Mouse (Mus musculus) liver, postnatal 0 days (tissue): Measurements from ENCODE around the gene Nop58. TPM values are rescaled to one million over a fixed set of nuclear protein-coding genes. Genes with fewer than 3 reads are reported as not detected.

ENCODE experiments used
- ATAC-seq: fragments of 200-750 bp; cut with Nextera tagmentation; 2 replicates; pipeline ENCODE4 v1.8.0; 2017; ENCODE audit warnings: mild to moderate bottlenecking, moderate library complexity
- DNase-seq: peaks from one replicate; pipeline ENCODE4 v3.0.0-alpha.2; 2016
- H3K27ac ChIP-seq: fragments of 300-500 bp; sonication (generic); 2 replicates; pipeline ENCODE4 v1.5.1; 2014; ENCODE audit warnings: antibody characterized with exemption, moderate library complexity, mild to moderate bottlenecking, low read depth
- H3K27me3 ChIP-seq: fragments of 300-500 bp; sonication (generic); 2 replicates; pipeline ENCODE4 v1.6.1; 2014; ENCODE audit warnings: low read length, control low read depth, mixed read lengths; ENCODE audit not compliant: insufficient read depth
- H3K36me3 ChIP-seq: fragments of 300-500 bp; sonication (generic); replicated peaks from 2 replicates; pipeline ENCODE4 v1.6.1; 2014; ENCODE audit warnings: mild to moderate bottlenecking, control low read depth, low read length, moderate library complexity, mixed read lengths; ENCODE audit not compliant: insufficient read depth
- H3K4me1 ChIP-seq: fragments of 300-500 bp; sonication (generic); 2 replicates; pipeline ENCODE4 v1.6.1; 2014; ENCODE audit warnings: antibody characterized with exemption, mild to moderate bottlenecking, control low read depth; ENCODE audit not compliant: insufficient read depth
- H3K4me2 ChIP-seq: fragments of 300-500 bp; sonication (generic); 2 replicates; pipeline ENCODE4 v1.6.1; 2014; ENCODE audit warnings: low read depth, mild to moderate bottlenecking, low read length, moderate library complexity, mixed read lengths
- H3K4me3 ChIP-seq: fragments of 300-500 bp; sonication (generic); 2 replicates; pipeline ENCODE4 v1.5.1; 2014; ENCODE audit warnings: low read depth, low read length
- H3K9ac ChIP-seq: fragments of 300-500 bp; sonication (generic); replicated peaks from 2 replicates; pipeline ENCODE4 v1.6.1; 2014; ENCODE audit warnings: mild to moderate bottlenecking, moderate library complexity
- H3K9me3 ChIP-seq: fragments of 300-500 bp; sonication (generic); 2 replicates; pipeline ENCODE4 v1.6.1; 2016; ENCODE audit warnings: mild to moderate bottlenecking, control low read depth, low read length, mixed read lengths
- CTCF ChIP-seq: sonication (generic); IDR thresholded peaks from 2 replicates; pipeline ENCODE4 v1.5.1; 2016; ENCODE audit warnings: antibody characterized with exemption, low read depth
- EP300 ChIP-seq: IDR thresholded peaks from 2 replicates; pipeline ENCODE4 v1.6.1; 2016; ENCODE audit warnings: antibody characterized with exemption, low read depth, mild to moderate bottlenecking
- WGBS: fragments of 180-500 bp; shearing (Covaris S2); extraction: QIAGEN DNeasy Blood & Tissue Kit; methylation state at CpG from one replicate; pipeline ENCODE4 v1.1.7; 2014; ENCODE audit not compliant: insufficient replicate concordance; 5-methylcytosine and 5-hydroxymethylcytosine counted together
- polyA plus RNA-seq: library from polyadenylated mRNA; unstranded; fragments of >200 nt; fragmentation: Nextera tagmentation; extraction: Ambion mirVana; gene quantifications from 2 replicates; pipeline ENCODE4 v1.2.1, GENCODE M21; 2015

The Nop58 gene
- polyA plus RNA-seq, 1 experiment from 2014 or later = 81.8 TPM

- H3K36me3 ChIP-seq = peaks cover 55% of the 10 kb centered on the region
- no peak overlapping the region for H3K4me2 ChIP-seq
- H3K4me3 ChIP-seq = no peak overlapping the region
- no peaks in the 10 kb centered on the region for H3K4me1 ChIP-seq
- H3K27me3 ChIP-seq = no peaks in the 10 kb centered on the region
- no peak overlapping the region for H3K27ac ChIP-seq
- DNase-seq (no peak), ATAC-seq (no peak)
- no peak overlapping the region for H3K9ac ChIP-seq
- WGBS = 88% methylated on average over 3 of the region's 3 CpGs
- no peaks in the 10 kb centered on the region for H3K9me3 ChIP-seq
- TF ChIP-seq EP300 = no peak
- TF ChIP-seq CTCF = no peak
Observed at GRCm38 (mm10) chr1:59698207-59698606, 13.4 kb downstream of the Nop58 start.

- DNase-seq (no peak), ATAC-seq (no peak)
- TF ChIP-seq CTCF (peak; percentile 48), EP300 (no peak)
- 91% methylated on average over 1 of the region's 1 CpGs for WGBS
- Histone ChIP-seq H3K27me3 (no peaks in the 10 kb centered on the region), H3K9me3 (no peaks in the 10 kb centered on the region), H3K4me1 (no peaks in the 10 kb centered on the region), H3K36me3 (peaks cover 61% of the 10 kb centered on the region), H3K4me3 (no peak overlapping the region), H3K4me2 (no peak overlapping the region), H3K9ac (no peak overlapping the region), H3K27ac (no peak overlapping the region)
Observed at GRCm38 (mm10) chr1:59701766-59702165, 17.0 kb downstream of the Nop58 start.

- DNase-seq (no peak), ATAC-seq (peak; percentile 43)
- no peak overlapping the region for H3K4me3 ChIP-seq
Observed at GRCm38 (mm10) chr1:59719900-59720299, 35.1 kb downstream of the Nop58 start.

GRCm38 (mm10) chr1:59725661-59726060 lies 40.9 kb downstream of the Nop58 start:
- no peaks in the 10 kb centered on the region for H3K9me3 ChIP-seq
- no peak overlapping the region for H3K27ac ChIP-seq
- no peaks in the 10 kb centered on the region for H3K4me1 ChIP-seq
- 46% methylated on average over 4 of the region's 4 CpGs for WGBS
- no peaks in the 10 kb centered on the region for H3K27me3 ChIP-seq
- no peak overlapping the region for H3K4me2 ChIP-seq
- no peak overlapping the region for H3K4me3 ChIP-seq
- TF ChIP-seq EP300 (no peak), CTCF (no peak)
- DNase-seq (no peak), ATAC-seq (no peak)
- no peaks in the 10 kb centered on the region for H3K36me3 ChIP-seq
- no peak overlapping the region for H3K9ac ChIP-seq

More at GRCm38 (mm10) chr1:59719900-59720299, 35.1 kb downstream of the Nop58 start:
- H3K9ac ChIP-seq = no peak overlapping the region
- H3K27ac ChIP-seq = no peak overlapping the region
- WGBS = 28% methylated on average over 4 of the region's 4 CpGs
- H3K27me3 ChIP-seq = no peaks in the 10 kb centered on the region
- no peaks in the 10 kb centered on the region for H3K4me1 ChIP-seq
- 0 out of 2 replicates have a peak, but pooled peaks have one; percentile 7 for TF ChIP-seq EP300
- peak; percentile 65 for TF ChIP-seq CTCF
- no peaks in the 10 kb centered on the region for H3K9me3 ChIP-seq
- peaks cover 12% of the 10 kb centered on the region for H3K36me3 ChIP-seq
- no peak overlapping the region for H3K4me2 ChIP-seq

GRCm38 (mm10) chr1:59730106-59730505 lies 45.3 kb downstream of the Nop58 start:
- 83% methylated on average over 8 of the region's 8 CpGs for WGBS
- Histone ChIP-seq H3K27ac (no peak overlapping the region), H3K9me3 (no peaks in the 10 kb centered on the region), H3K9ac (no peak overlapping the region), H3K4me1 (no peaks in the 10 kb centered on the region), H3K27me3 (no peaks in the 10 kb centered on the region), H3K4me3 (no peak overlapping the region), H3K36me3 (no peaks in the 10 kb centered on the region), H3K4me2 (no peak overlapping the region)
- no peak for DNase-seq
- TF ChIP-seq CTCF = no peak
- TF ChIP-seq EP300 = no peak
- no peak for ATAC-seq

GRCm38 (mm10) chr1:59730737-59731136 lies 46.0 kb downstream of the Nop58 start:
- H3K4me3 ChIP-seq = no peak overlapping the region
- WGBS = 85% methylated on average over 4 of the region's 4 CpGs
- H3K4me1 ChIP-seq = no peaks in the 10 kb centered on the region
- H3K27me3 ChIP-seq = no peaks in the 10 kb centered on the region
- H3K36me3 ChIP-seq = no peaks in the 10 kb centered on the region
- H3K27ac ChIP-seq = no peak overlapping the region
- no peak for DNase-seq
- H3K4me2 ChIP-seq = no peak overlapping the region
- H3K9me3 ChIP-seq = no peaks in the 10 kb centered on the region
- no peak overlapping the region for H3K9ac ChIP-seq
- no peak for ATAC-seq
- TF ChIP-seq EP300 (no peak), CTCF (no peak)

- Histone ChIP-seq H3K4me3 (no peak overlapping the region), H3K9ac (no peak overlapping the region), H3K4me2 (no peak overlapping the region), H3K27ac (no peak overlapping the region), H3K4me1 (no peaks in the 10 kb centered on the region), H3K9me3 (no peaks in the 10 kb centered on the region), H3K27me3 (no peaks in the 10 kb centered on the region), H3K36me3 (no peaks in the 10 kb centered on the region)
- WGBS = 64% methylated on average over 6 of the region's 6 CpGs
- DNase-seq = no peak
- no peak for ATAC-seq
- TF ChIP-seq EP300 (no peak), CTCF (no peak)
Observed at GRCm38 (mm10) chr1:59734076-59734475, 49.3 kb downstream of the Nop58 start.
